Mouse (Mus musculus): Measurements from ENCODE around the gene Rdh16f1.
"Not testable (repeated sequence)": the region's sequence is repeated elsewhere in the genome, so short reads cannot be mapped to it uniquely, and the experiment has no call there.

Gene Rdh16f1

GRCm38 (mm10) chr10:127748847-127749612 lies 10.6 kb upstream of the Rdh16f1 start:
- peak; percentile 59 for DNase-seq (ENCODE audit: low read depth, low spot score)

GRCm38 (mm10) chr10:127750136-127750777 lies 9.3 kb upstream of the Rdh16f1 start:
- DNase-seq (ENCODE audit: low read depth, low spot score), result no peak

- DNase-seq (ENCODE audit: low read depth, low spot score), result no peak
These were observed 8.0 kb upstream of the Rdh16f1 start, which contains the start of gene Gpr182 for GRCm38 (mm10) chr10:127751548-127751947. Gene Gpr182, minus strand, starts transcription at chr10:127751732.

GRCm38 (mm10) chr10:127754566-127755166 lies 4.9 kb upstream of the Rdh16f1 start:
- DNase-seq (ENCODE audit: low read depth, low spot score), result no peak

GRCm38 (mm10) chr10:127755246-127755645 lies 4.3 kb upstream of the Rdh16f1 start:
- DNase-seq (ENCODE audit: low read depth, low spot score), result no peak

- no peak for DNase-seq (ENCODE audit: low read depth, low spot score)
These were observed 3.7 kb upstream of the Rdh16f1 start for GRCm38 (mm10) chr10:127755770-127756468.

- not testable (repeated sequence) for DNase-seq (ENCODE audit: low read depth, low spot score)
These were observed 3.3 kb downstream of the Rdh16f1 start for GRCm38 (mm10) chr10:127762926-127763325.

- no peak for DNase-seq (ENCODE audit: low read depth, low spot score)
These were observed 4.5 kb downstream of the Rdh16f1 start for GRCm38 (mm10) chr10:127763914-127764680.

GRCm38 (mm10) chr10:127766564-127766963 lies 7.0 kb downstream of the Rdh16f1 start:
- no peak for DNase-seq (ENCODE audit: low read depth, low spot score)

- DNase-seq (ENCODE audit: low read depth, low spot score), result no peak
These were observed 16.4 kb downstream of the Rdh16f1 start, which contains the start of gene Rdh9 for GRCm38 (mm10) chr10:127776011-127776410. Gene Rdh9, plus strand, starts transcription at chr10:127776386.

- DNase-seq (ENCODE audit: low read depth, low spot score), result not testable (repeated sequence)
These were observed 22.7 kb downstream of the Rdh16f1 start for GRCm38 (mm10) chr10:127782321-127782720.

- not testable (repeated sequence) for DNase-seq (ENCODE audit: low read depth, low spot score)
These were observed 25.8 kb downstream of the Rdh16f1 start for GRCm38 (mm10) chr10:127785411-127785810.

GRCm38 (mm10) chr10:127799295-127799694 lies 39.7 kb downstream of the Rdh16f1 start:
- no peak for DNase-seq (ENCODE audit: low read depth, low spot score)

GRCm38 (mm10) chr10:127800891-127801290 lies 41.3 kb downstream of the Rdh16f1 start, which contains the start of gene Rdh16:
Gene Rdh16, plus strand, starts transcription at chr10:127801152.
- DNase-seq (ENCODE audit: low read depth, low spot score), result no peak

GRCm38 (mm10) chr10:127801612-127802011 lies 42.0 kb downstream of the Rdh16f1 start:
- no peak for DNase-seq (ENCODE audit: low read depth, low spot score)

GRCm38 (mm10) chr10:127802236-127802635 lies 42.6 kb downstream of the Rdh16f1 start:
- no peak for DNase-seq (ENCODE audit: low read depth, low spot score)

GRCm38 (mm10) chr10:127804416-127804815 lies 44.8 kb downstream of the Rdh16f1 start:
- no peak for DNase-seq (ENCODE audit: low read depth, low spot score)

GRCm38 (mm10) chr10:127815888-127816287 lies 56.3 kb downstream of the Rdh16f1 start:
- no peak for DNase-seq (ENCODE audit: low read depth, low spot score)

GRCm38 (mm10) chr10:127817268-127817910 lies 57.8 kb downstream of the Rdh16f1 start:
- DNase-seq (ENCODE audit: low read depth, low spot score), result not testable (repeated sequence)

- DNase-seq (ENCODE audit: low read depth, low spot score), result not testable (repeated sequence)
These were observed 62.2 kb downstream of the Rdh16f1 start for GRCm38 (mm10) chr10:127821806-127822205.

All from mesoderm, embryonic 11.5 days (tissue).